Mouse (Mus musculus) midbrain, postnatal 0 days (tissue): ENCODE results near the gene Cfap54. TPM values are rescaled to one million over a fixed set of nuclear protein-coding genes. Genes with fewer than 3 reads are reported as not detected.

Source experiments
- ATAC-seq: fragments of 200-750 bp; cut with Nextera tagmentation; 2 replicates; pipeline ENCODE4 v1.8.0; 2017; ENCODE audit warnings: moderate number of reproducible peaks, mild to moderate bottlenecking, moderate TSS enrichment, moderate library complexity; ENCODE audit not compliant: low FRiP score
- DNase-seq: peaks from one replicate; pipeline ENCODE4 v3.0.0-alpha.2; 2015; ENCODE audit warnings: low spot score
- H3K27ac ChIP-seq: fragments of 300-500 bp; sonication (generic); 2 replicates; pipeline ENCODE4 v1.5.1; 2014; ENCODE audit warnings: low read depth, mild to moderate bottlenecking, low read length, mixed read lengths
- H3K27me3 ChIP-seq: fragments of 300-500 bp; sonication (generic); 2 replicates; pipeline ENCODE4 v1.6.1; 2014; ENCODE audit warnings: low read length, control low read depth, mixed read lengths; ENCODE audit not compliant: insufficient read depth
- H3K36me3 ChIP-seq: fragments of 300-500 bp; sonication (generic); 2 replicates; pipeline ENCODE4 v1.6.1; 2014; ENCODE audit warnings: low read length, control low read depth, mixed read lengths; ENCODE audit not compliant: insufficient read depth
- H3K4me1 ChIP-seq: fragments of 300-500 bp; sonication (generic); 2 replicates; pipeline ENCODE4 v1.6.1; 2014; ENCODE audit warnings: mild to moderate bottlenecking, control low read depth, antibody characterized with exemption, low read length, mixed read lengths; ENCODE audit not compliant: insufficient read depth
- H3K4me2 ChIP-seq: fragments of 300-500 bp; sonication (generic); 2 replicates; pipeline ENCODE4 v1.6.1; 2014; ENCODE audit warnings: low read depth, mild to moderate bottlenecking, low read length, mixed read lengths; ENCODE audit not compliant: poor library complexity, severe bottlenecking
- H3K4me3 ChIP-seq: fragments of 300-500 bp; sonication (generic); 2 replicates; pipeline ENCODE4 v1.5.1; 2014; ENCODE audit warnings: low read depth, mild to moderate bottlenecking, low read length, moderate library complexity
- H3K9ac ChIP-seq: fragments of 300-500 bp; sonication (generic); replicated peaks from 2 replicates; pipeline ENCODE4 v1.6.1; 2014; ENCODE audit warnings: mild to moderate bottlenecking, low read length, moderate library complexity, mixed read lengths; ENCODE audit not compliant: poor library complexity, severe bottlenecking
- H3K9me3 ChIP-seq: fragments of 300-500 bp; sonication (generic); 2 replicates; pipeline ENCODE4 v1.6.1; 2016; ENCODE audit warnings: low read length, control low read depth
- CTCF ChIP-seq: IDR thresholded peaks from 2 replicates; pipeline ENCODE4 v1.5.1; 2016; ENCODE audit warnings: antibody characterized with exemption, mild to moderate bottlenecking
- WGBS: fragments of 180-500 bp; shearing (Covaris S2); extraction: QIAGEN DNeasy Blood & Tissue Kit; methylation state at CpG from one replicate; pipeline ENCODE4 v1.1.7; 2014; 5-methylcytosine and 5-hydroxymethylcytosine counted together
- polyA plus RNA-seq: library from polyadenylated mRNA; unstranded; fragments of >200 nt; fragmentation: Nextera tagmentation; extraction: Ambion mirVana; gene quantifications from 2 replicates; pipeline ENCODE4 v1.2.1, GENCODE M21; 2015
- total RNA-seq: library from RNA; depleted of rRNA; stranded (reverse); fragments of >200 nt; gene quantifications from 2 replicates; pipeline ENCODE4 v1.2.3, GENCODE M21; 2014

Gene Cfap54
- total and polyA plus RNA-seq, 2 experiments from 2014 or later, result 4.2 to 4.9 TPM

GRCm38 (mm10) chr10:93079486-93079885 lies 1.9 kb downstream of the Cfap54 start:
- WGBS, result 89% methylated on average over 3 of the region's 3 CpGs
- H3K9me3 ChIP-seq, result no peaks in the 10 kb centered on the region
- ATAC-seq (no peak), DNase-seq (no peak)
- no peaks in the 10 kb centered on the region for H3K27me3 ChIP-seq
- H3K4me2 ChIP-seq, result no peak overlapping the region
- H3K36me3 ChIP-seq, result no peaks in the 10 kb centered on the region
- H3K4me1 ChIP-seq, result no peaks in the 10 kb centered on the region
- H3K4me3 ChIP-seq, result no peak overlapping the region
- TF ChIP-seq CTCF, result no peak
- no peak overlapping the region for H3K27ac ChIP-seq
- no peak overlapping the region for H3K9ac ChIP-seq

- WGBS, result 88% methylated on average over 11 of the region's 11 CpGs
- H3K36me3 ChIP-seq, result no peaks in the 10 kb centered on the region
- H3K9me3 ChIP-seq, result no peaks in the 10 kb centered on the region
- no peaks in the 10 kb centered on the region for H3K27me3 ChIP-seq
- ATAC-seq, result no peak
- no peak overlapping the region for H3K27ac ChIP-seq
- no peak overlapping the region for H3K9ac ChIP-seq
- TF ChIP-seq CTCF, result no peak
- no peak overlapping the region for H3K4me3 ChIP-seq
- H3K4me1 ChIP-seq, result no peaks in the 10 kb centered on the region
- DNase-seq, result no peak
- H3K4me2 ChIP-seq, result no peak overlapping the region
Observed at GRCm38 (mm10) chr10:93077935-93078479, 3.4 kb downstream of the Cfap54 start.

- DNase-seq (no peak), ATAC-seq (no peak)
- no peak for TF ChIP-seq CTCF
- no peak overlapping the region for H3K4me3 ChIP-seq
- no peak overlapping the region for H3K27ac ChIP-seq
- no peaks in the 10 kb centered on the region for H3K27me3 ChIP-seq
- 84% methylated on average over 9 of the region's 9 CpGs for WGBS
- no peaks in the 10 kb centered on the region for H3K36me3 ChIP-seq
- H3K4me2 ChIP-seq, result no peak overlapping the region
- H3K4me1 ChIP-seq, result no peaks in the 10 kb centered on the region
- no peak overlapping the region for H3K9ac ChIP-seq
- no peaks in the 10 kb centered on the region for H3K9me3 ChIP-seq
Observed at GRCm38 (mm10) chr10:93076376-93076775, 5.0 kb downstream of the Cfap54 start.

- Histone ChIP-seq H3K9ac (no peak overlapping the region), H3K36me3 (no peaks in the 10 kb centered on the region), H3K4me3 (no peak overlapping the region), H3K27me3 (no peaks in the 10 kb centered on the region), H3K9me3 (no peaks in the 10 kb centered on the region), H3K27ac (no peak overlapping the region), H3K4me1 (no peaks in the 10 kb centered on the region), H3K4me2 (no peak overlapping the region)
- ATAC-seq (no peak), DNase-seq (no peak)
- WGBS, result 60% methylated on average over 8 of the region's 8 CpGs
- no peak for TF ChIP-seq CTCF
Observed at GRCm38 (mm10) chr10:93075856-93076255, 5.6 kb downstream of the Cfap54 start.

- H3K36me3 ChIP-seq, result no peaks in the 10 kb centered on the region
- H3K4me3 ChIP-seq, result no peak overlapping the region
- no peaks in the 10 kb centered on the region for H3K27me3 ChIP-seq
- H3K4me1 ChIP-seq, result no peaks in the 10 kb centered on the region
- H3K9me3 ChIP-seq, result no peaks in the 10 kb centered on the region
- 79% methylated on average over 2 of the region's 2 CpGs for WGBS
- DNase-seq (no peak), ATAC-seq (no peak)
- no peak overlapping the region for H3K27ac ChIP-seq
- no peak overlapping the region for H3K4me2 ChIP-seq
- H3K9ac ChIP-seq, result no peak overlapping the region
- TF ChIP-seq CTCF, result no peak
Observed at GRCm38 (mm10) chr10:93072769-93073168, 8.6 kb downstream of the Cfap54 start.

- H3K4me1 ChIP-seq, result no peaks in the 10 kb centered on the region
- no peak for TF ChIP-seq CTCF
- H3K4me3 ChIP-seq, result no peak overlapping the region
- no peak overlapping the region for H3K9ac ChIP-seq
- no peaks in the 10 kb centered on the region for H3K36me3 ChIP-seq
- no peaks in the 10 kb centered on the region for H3K27me3 ChIP-seq
- no peak for ATAC-seq
- H3K9me3 ChIP-seq, result no peaks in the 10 kb centered on the region
- no peak overlapping the region for H3K27ac ChIP-seq
- no peak overlapping the region for H3K4me2 ChIP-seq
- 68% methylated on average over 3 of the region's 3 CpGs for WGBS
- DNase-seq, result no peak
Observed at GRCm38 (mm10) chr10:93071753-93072152, 9.7 kb downstream of the Cfap54 start.
